Mouse (Mus musculus): ENCODE results near the gene Gm17660. TPM values are rescaled to one million over a fixed set of nuclear protein-coding genes. Genes with fewer than 3 reads are reported as not detected.
A peak's percentile ranks its signal among the peaks of the same experiment; 100 is the strongest.

The Gm17660 gene
- total RNA-seq (2021), result not detected
- long read RNA-seq, experiment 1, result 0 reads
- long read RNA-seq, experiment 2, result 0 reads

GRCm38 (mm10) chr5:104077508-104077907 is at the start of gene Gm17660:
Gm17660 (minus strand) TSS chr5:104077608.
- intact Hi-C loops (cut with DNase I), result loop anchor here (5.0 kb wide), 1 partner anchor 255 kb away; no protein-coding TSS in a partner anchor
- no peak within 1 kb of the TSS for H3K4me3 ChIP-seq
- no peak for DNase-seq
- TF ChIP-seq CTCF (IDR thresholded peaks at IDR 0.05), result no peak
- H3K27ac ChIP-seq, result no peak within 1 kb of the TSS

DNA sequence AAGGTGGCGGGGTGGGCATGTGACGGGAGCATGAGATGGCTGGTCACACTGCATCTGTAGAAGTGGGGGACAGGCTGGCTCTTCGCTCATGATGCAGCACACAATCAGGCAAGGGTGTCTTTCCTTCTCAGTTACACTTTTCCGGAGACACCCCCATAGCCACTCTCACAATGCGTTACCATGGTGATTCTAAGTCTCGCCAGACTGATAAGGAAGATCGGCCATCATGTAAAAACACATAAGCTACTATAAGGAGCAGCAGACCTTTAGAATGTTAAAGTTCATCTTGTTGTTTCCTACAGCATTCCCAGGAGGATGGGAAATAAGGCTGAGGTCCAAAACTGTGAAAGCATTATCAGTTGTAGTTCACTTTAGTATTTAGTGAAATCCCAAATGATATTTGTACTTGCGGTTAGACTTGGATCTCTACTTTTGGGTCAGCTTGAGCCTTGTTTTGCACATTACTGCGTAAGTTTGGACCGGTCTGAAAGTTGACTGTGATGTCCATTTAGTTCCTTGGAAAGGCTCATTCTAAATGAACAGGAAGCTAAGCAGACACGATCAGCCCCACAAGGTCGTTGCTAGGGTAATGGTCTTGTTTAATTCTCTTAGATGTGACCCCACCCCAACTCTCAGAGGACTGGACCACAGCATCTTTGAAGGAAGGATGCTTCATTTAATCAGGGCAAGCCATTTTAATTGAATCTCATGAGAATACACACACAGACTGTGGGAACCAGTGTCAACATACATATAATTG is 49.3 kb upstream of the Gm17660 start:
- H3K4me3 ChIP-seq, result no peak overlapping the region
- H3K27ac ChIP-seq, result peak overlapping the region; percentile 81
- no peak for DNase-seq
- intact Hi-C loops (cut with DNase I), result no loop called here
- no peak for TF ChIP-seq CTCF (IDR thresholded peaks at IDR 0.05)

DNA sequence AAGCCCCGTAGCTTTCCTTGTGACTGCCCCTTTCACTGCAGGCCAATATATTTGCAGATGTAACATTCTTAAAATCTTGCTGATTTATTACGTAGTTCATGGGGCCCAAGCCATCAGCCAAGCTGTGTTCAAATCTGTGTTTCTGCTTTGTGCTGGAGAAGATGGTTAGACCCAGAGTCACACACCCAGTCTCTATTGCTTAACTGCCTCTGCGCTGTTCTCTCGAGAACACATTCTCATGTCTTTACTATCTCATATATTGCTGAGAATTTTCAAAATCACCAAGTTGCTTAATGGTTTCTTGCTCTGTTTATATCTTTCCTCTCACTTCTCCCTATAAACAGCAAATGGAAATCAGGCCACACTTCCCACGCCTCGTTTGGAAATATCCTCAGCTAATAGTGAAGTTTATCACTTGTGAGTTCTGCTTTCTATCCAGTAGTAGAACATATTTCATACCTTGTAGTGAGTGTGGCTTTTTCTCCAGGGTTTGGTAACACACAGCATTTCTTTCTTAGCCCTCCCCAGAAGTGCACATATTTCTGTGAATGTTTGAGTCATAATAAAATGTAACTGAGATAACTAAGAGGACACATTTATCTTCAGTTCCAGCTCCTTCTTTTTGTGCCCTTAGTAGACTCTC is 46.7 kb upstream of the Gm17660 start:
- intact Hi-C loops (cut with DNase I), result no loop called here
- no peak for TF ChIP-seq CTCF (IDR thresholded peaks at IDR 0.05)
- Histone ChIP-seq H3K27ac (no peak overlapping the region; the same call in 1 of the 2 replicates), H3K4me3 (no peak overlapping the region)
- no peak for DNase-seq

- H3K27ac ChIP-seq, result peak overlapping the region; percentile 92
- TF ChIP-seq CTCF (IDR thresholded peaks at IDR 0.05), result no peak
- no peak overlapping the region for H3K4me3 ChIP-seq
- no peak for DNase-seq
- intact Hi-C loops (cut with DNase I), result no loop called here
Measured at GRCm38 (mm10) chr5:104115890-104116289, 38.5 kb upstream of the Gm17660 start.

- peak overlapping the region; percentile 77 for H3K4me3 ChIP-seq
- intact Hi-C loops (cut with DNase I), result no loop called here
- H3K27ac ChIP-seq, result peak overlapping the region; percentile 92
- no peak for TF ChIP-seq CTCF (IDR thresholded peaks at IDR 0.05)
- peak; percentile 80 for DNase-seq
Measured at GRCm38 (mm10) chr5:104115118-104115517, 37.7 kb upstream of the Gm17660 start.

- intact Hi-C loops (cut with DNase I), result no loop called here
- TF ChIP-seq CTCF (IDR thresholded peaks at IDR 0.05), result no peak
- Histone ChIP-seq H3K4me3 (peak within 1 kb of the TSS; percentile 77), H3K27ac (peak within 1 kb of the TSS; percentile 92)
- DNase-seq, result peak; percentile 70
Measured at GRCm38 (mm10) chr5:104113491-104114172, 36.2 kb upstream of the Gm17660 start, which contains the start of gene Sparcl1. Sparcl1 (minus strand) TSS chr5:104113733.

DNA sequence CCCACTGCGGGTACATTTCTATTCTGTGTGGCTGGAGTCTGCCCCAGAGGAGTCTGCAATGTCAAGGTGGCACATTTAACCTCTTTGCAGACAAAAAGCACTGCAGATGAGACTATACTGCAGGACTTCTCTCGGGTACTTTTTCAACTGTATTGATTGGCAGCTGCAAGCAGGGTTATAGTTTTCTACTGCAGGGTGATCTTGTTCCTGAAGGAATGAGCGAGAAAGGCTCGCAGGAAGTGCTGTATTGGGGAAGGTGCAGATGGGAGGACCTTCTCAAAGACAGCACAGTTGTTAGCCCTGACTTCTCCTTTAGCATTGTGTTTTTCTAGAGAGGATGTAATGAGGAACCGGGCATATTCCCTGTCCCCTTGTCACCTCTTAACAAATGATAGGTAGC is 35.1 kb upstream of the Gm17660 start:
- no peak for DNase-seq
- intact Hi-C loops (cut with DNase I), result no loop called here
- no peak for TF ChIP-seq CTCF (IDR thresholded peaks at IDR 0.05)
- H3K27ac ChIP-seq, result peak overlapping the region; percentile 92
- H3K4me3 ChIP-seq, result peak overlapping the region; percentile 77

- H3K27ac ChIP-seq, result peak overlapping the region; percentile 92
- H3K4me3 ChIP-seq, result peak overlapping the region; percentile 77
- intact Hi-C loops (cut with DNase I), result no loop called here
- no peak for DNase-seq
- TF ChIP-seq CTCF (IDR thresholded peaks at IDR 0.05), result no peak
Measured at GRCm38 (mm10) chr5:104112016-104112415, 34.6 kb upstream of the Gm17660 start.

DNA sequence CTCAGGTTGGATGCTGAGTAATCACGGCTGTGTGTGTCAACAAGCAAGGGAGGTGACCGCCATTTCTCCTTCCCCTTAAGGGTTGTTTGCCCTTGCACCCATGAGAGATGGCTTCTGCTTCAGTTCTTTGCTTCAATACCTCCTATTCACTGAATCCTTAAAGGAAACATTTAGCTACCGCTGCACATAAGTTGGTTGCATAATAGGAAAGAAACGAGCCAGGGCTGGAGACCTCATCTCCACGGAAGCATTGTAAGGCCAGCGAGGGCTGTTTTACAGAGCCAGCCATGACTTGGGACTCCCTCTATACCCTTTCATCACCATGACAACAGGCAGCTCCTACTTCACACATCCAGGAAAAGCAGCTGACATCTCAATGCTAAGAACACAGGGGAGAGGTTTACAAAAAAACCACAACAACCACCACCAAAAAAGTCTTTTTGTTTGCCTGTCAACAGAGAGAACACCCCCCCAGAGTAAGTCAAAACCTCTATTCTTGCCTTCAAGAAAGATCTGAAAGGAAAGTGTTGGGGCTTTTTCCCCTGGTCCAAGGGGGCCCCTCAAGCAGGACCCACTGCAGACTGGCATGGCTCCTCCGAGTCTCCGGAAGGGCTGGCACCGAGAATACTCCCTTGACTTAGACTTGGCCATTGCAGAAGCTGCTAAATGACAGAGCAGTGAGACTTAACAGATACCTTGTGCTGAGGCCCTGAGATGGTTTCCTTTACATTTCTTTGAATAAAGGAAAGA is 32.9 kb upstream of the Gm17660 start:
- no peak for DNase-seq
- Histone ChIP-seq H3K27ac (peak overlapping the region; percentile 92), H3K4me3 (peak overlapping the region; percentile 77)
- TF ChIP-seq CTCF (IDR thresholded peaks at IDR 0.05), result no peak
- intact Hi-C loops (cut with DNase I), result no loop called here

GRCm38 (mm10) chr5:104109516-104109915 is 32.1 kb upstream of the Gm17660 start:
- H3K27ac ChIP-seq, result peak overlapping the region; percentile 92
- TF ChIP-seq CTCF (IDR thresholded peaks at IDR 0.05), result no peak
- peak overlapping the region; percentile 77 for H3K4me3 ChIP-seq
- peak; percentile 67 for DNase-seq
- intact Hi-C loops (cut with DNase I), result no loop called here

DNA sequence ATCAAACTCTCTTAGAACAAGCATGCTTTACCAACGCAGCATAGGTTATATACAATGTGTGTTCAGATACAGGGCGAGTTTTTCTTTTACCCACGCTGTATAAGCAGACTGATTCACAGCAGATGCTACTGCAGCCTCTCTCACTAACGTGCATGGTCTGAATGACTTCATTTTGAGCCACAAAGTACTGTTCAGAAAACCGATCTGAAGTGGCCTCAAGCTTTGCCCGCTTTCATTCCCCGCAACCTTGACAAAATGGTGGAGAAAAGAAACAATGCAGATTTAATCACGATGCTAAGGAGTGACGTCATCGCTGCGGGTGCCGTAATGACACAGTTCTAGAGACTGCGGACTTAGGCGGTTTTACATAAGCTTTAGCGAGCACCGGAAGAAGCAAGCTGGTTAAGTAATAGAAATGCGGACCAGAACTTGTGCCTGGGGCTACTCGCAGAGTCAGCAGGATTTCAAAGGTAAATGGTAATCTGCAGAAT is 31.5 kb upstream of the Gm17660 start:
- DNase-seq, result no peak
- peak overlapping the region; percentile 92 for H3K27ac ChIP-seq
- intact Hi-C loops (cut with DNase I), result no loop called here
- TF ChIP-seq CTCF (IDR thresholded peaks at IDR 0.05), result no peak
- peak overlapping the region; percentile 77 for H3K4me3 ChIP-seq
